ENCODE assay signal across 8 mouse cellular contexts in the genomic region with DNA sequence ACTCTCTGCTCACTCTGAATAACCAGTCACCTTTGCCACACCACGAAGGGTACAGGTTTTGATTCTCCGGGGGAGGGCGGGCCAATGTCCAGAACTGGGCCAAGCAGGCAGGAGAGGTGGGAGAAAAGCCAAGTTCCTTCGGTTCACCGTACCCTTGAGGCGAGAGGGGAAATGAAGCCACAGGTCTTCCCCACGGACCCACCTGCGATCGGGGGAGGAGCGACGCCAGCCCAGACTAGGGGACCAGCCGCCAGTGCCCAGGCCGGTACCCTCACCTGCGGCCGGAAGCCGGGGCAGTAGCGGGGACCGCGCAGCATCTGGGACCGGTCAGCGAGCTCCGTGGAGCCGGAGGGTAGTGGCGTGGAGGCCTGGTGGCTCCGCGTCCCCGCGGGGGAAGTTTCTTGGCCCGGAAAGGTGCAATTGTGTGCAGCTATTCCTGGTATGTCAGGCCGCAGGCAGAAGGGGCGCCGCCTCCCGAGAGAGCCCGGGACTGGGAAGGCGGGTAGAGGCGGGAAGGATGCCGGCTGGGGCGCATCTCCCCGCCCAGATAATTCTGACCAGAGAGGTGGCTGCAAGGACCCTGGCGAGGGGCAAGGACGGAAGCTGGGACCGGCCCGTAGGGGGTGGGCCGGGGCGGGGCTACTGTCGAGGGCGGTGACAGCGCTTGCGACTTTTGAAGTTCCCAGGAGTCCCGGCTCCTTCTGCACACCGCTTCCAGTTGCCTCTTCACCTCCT. TPM values are rescaled to one million over a fixed set of nuclear protein-coding genes. Genes with fewer than 3 reads are reported as not detected.
DNase-seq lines count a peak whose midpoint lies in the region; ATAC-seq and TF ChIP-seq lines count a peak whose summit lies in the region.

Gene Gm9922, minus strand, starts transcription at position 578 of the 735 bp plus-strand sequence.
Gene Lmo7, plus strand, starts transcription at position 721 of the 735 bp plus-strand sequence.

- no peak within 1 kb of the TSS for H3K27ac ChIP-seq in intestine, embryonic 15.5 days
- no peak within 1 kb of the TSS for H3K27ac ChIP-seq in limb, embryonic 14.5 days (replicated peaks; ENCODE audit: low read depth, low read length)
- H3K27ac ChIP-seq in midbrain, embryonic 14.5 days (replicated peaks; ENCODE audit: low read depth, low read length): no peak within 1 kb of the TSS

- peak; percentile 95 for ATAC-seq in intestine, embryonic 15.5 days
- peak; percentile 83 for ATAC-seq in limb, embryonic 14.5 days (ENCODE audit: low FRiP score, low read depth)
- ATAC-seq in midbrain, embryonic 14.5 days (ENCODE audit: low FRiP score, low TSS enrichment): peak; percentile 74

- WGBS in intestine, embryonic 15.5 days: 1% methylated on average over 51 of the region's 51 CpGs
- WGBS in limb, embryonic 14.5 days: 2% methylated on average over 50 of the region's 51 CpGs
- under 1% methylated on average over 51 of the region's 51 CpGs for WGBS in midbrain, embryonic 14.5 days

- H3K27me3 ChIP-seq in intestine, embryonic 15.5 days (replicated peaks): 0 out of 2 replicates have a peak, but pooled peaks cover 7% of the 10 kb centered on the region
- 0 out of 2 replicates have a peak, but pooled peaks cover 7% of the 10 kb centered on the region for H3K27me3 ChIP-seq in limb, embryonic 14.5 days (ENCODE audit: control insufficient read depth, insufficient read depth, low read length)
- peaks cover 28% of the 10 kb centered on the region; the same call in 1 of the 2 replicates for H3K27me3 ChIP-seq in midbrain, embryonic 14.5 days (ENCODE audit: control insufficient read depth, insufficient read depth, low read length)
- no peaks in the 10 kb centered on the region for H3K27me3 ChIP-seq in splenic B cell, adult 2 months (ENCODE audit: control insufficient read depth, insufficient read depth, low read length, poor library complexity, severe bottlenecking)

- H3K4me2 ChIP-seq in intestine, embryonic 15.5 days (replicated peaks): peak within 1 kb of the TSS; percentile 93
- H3K4me2 ChIP-seq in limb, embryonic 14.5 days (replicated peaks; ENCODE audit: low read depth, low read length, severe bottlenecking): peak within 1 kb of the TSS; percentile 95
- peak within 1 kb of the TSS; percentile 99 for H3K4me2 ChIP-seq in midbrain, embryonic 14.5 days (ENCODE audit: low read length)

- H3K36me3 ChIP-seq in intestine, embryonic 15.5 days: no peaks in the 10 kb centered on the region
- H3K36me3 ChIP-seq in limb, embryonic 14.5 days (ENCODE audit: control insufficient read depth, insufficient read depth, low read length): no peaks in the 10 kb centered on the region
- no peaks in the 10 kb centered on the region for H3K36me3 ChIP-seq in midbrain, embryonic 14.5 days (ENCODE audit: control insufficient read depth, insufficient read depth, low read length)
- no peaks in the 10 kb centered on the region; the same call in 1 of the 2 replicates for H3K36me3 ChIP-seq in splenic B cell, adult 2 months (ENCODE audit: control insufficient read depth, insufficient read depth, low read length, poor library complexity, severe bottlenecking)

- peak within 1 kb of the TSS; percentile 46 for H3K9ac ChIP-seq in intestine, embryonic 15.5 days
- H3K9ac ChIP-seq in limb, embryonic 14.5 days (ENCODE audit: low read depth, low read length, severe bottlenecking): peak within 1 kb of the TSS; percentile 66
- H3K9ac ChIP-seq in midbrain, embryonic 14.5 days (replicated peaks; ENCODE audit: low read length): peak within 1 kb of the TSS; percentile 45

- peak; percentile 14 for DNase-seq in layer of hippocampus, adult 11-12 months (ENCODE audit: low spot score)
- DNase-seq in layer of hippocampus, adult 9-10 months (ENCODE audit: low spot score): no peak
- peak; percentile 75 for DNase-seq in embryo, embryonic 10 days (ENCODE audit: low spot score)
- DNase-seq in gastrocnemius, postnatal 4 days (ENCODE audit: low spot score in 2 of 2): peak; percentile 53 to 61
- DNase-seq in limb, embryonic 14.5 days (ENCODE audit: low spot score): peak; percentile 54
- DNase-seq in midbrain, embryonic 14.5 days: peak; percentile 63
- peak; percentile 26 for DNase-seq in splenic B cell, adult 2 months (ENCODE audit: low read depth, low spot score)

- no peak for TF ChIP-seq POLR2A in limb, embryonic 14.5 days (IDR thresholded peaks at IDR 0.05; ENCODE audit: borderline replicate concordance, extremely low read depth, insufficient read depth, insufficient read length)

- peaks cover 12% of the 10 kb centered on the region for H3K4me1 ChIP-seq in intestine, embryonic 15.5 days (replicated peaks)
- no peaks in the 10 kb centered on the region for H3K4me1 ChIP-seq in limb, embryonic 14.5 days (ENCODE audit: control insufficient read depth, insufficient read depth, low read length)
- H3K4me1 ChIP-seq in midbrain, embryonic 14.5 days (ENCODE audit: control insufficient read depth, insufficient read depth, low read length): peaks cover 16% of the 10 kb centered on the region

- peak within 1 kb of the TSS; percentile 64 for H3K4me3 ChIP-seq in intestine, embryonic 15.5 days (replicated peaks)
- H3K4me3 ChIP-seq in limb, embryonic 14.5 days (replicated peaks; ENCODE audit: low read length): peak within 1 kb of the TSS; percentile 74
- H3K4me3 ChIP-seq in midbrain, embryonic 14.5 days (replicated peaks; ENCODE audit: low read depth, low read length): peak within 1 kb of the TSS; percentile 59

- no peaks in the 10 kb centered on the region for H3K9me3 ChIP-seq in intestine, embryonic 15.5 days
- no peaks in the 10 kb centered on the region for H3K9me3 ChIP-seq in limb, embryonic 14.5 days (ENCODE audit: control insufficient read depth, low read length)
- H3K9me3 ChIP-seq in midbrain, embryonic 14.5 days (ENCODE audit: control insufficient read depth, low read length): no peaks in the 10 kb centered on the region

RNA-seq across cellular contexts. Expression of gene Gm9922, which starts in this region (rescaled TPM):
- not detected for total RNA-seq in gastrocnemius, postnatal 4 days (2021)
- polyA plus RNA-seq in intestine, embryonic 15.5 days (2015; fragmentation: Nextera tagmentation; extraction: Ambion mirVana): 0.89 and 1.5 TPM in 2 replicates
- 3.4 and 3.6 TPM in 2 replicates for polyA plus RNA-seq in limb, embryonic 14.5 days (2012; rRNA removed)
- polyA plus RNA-seq in limb, embryonic 14.5 days (2014; fragmentation: Nextera tagmentation; extraction: Ambion mirVana): 3.7 and 3.8 TPM in 2 replicates
- not detected in 2 replicates for polyA plus RNA-seq in midbrain, embryonic 14.5 days (2014; fragmentation: Nextera tagmentation; extraction: Ambion mirVana)

RNA-seq across cellular contexts. Expression of gene Lmo7, which starts in this region (rescaled TPM):
- 100 to 1,000 TPM; 198 to 203 TPM for total RNA-seq in gastrocnemius, postnatal 4 days (2021)
- polyA plus RNA-seq in intestine, embryonic 15.5 days (2015; fragmentation: Nextera tagmentation; extraction: Ambion mirVana): 19.5 and 21.8 TPM in 2 replicates
- polyA plus RNA-seq in limb, embryonic 14.5 days (2012; rRNA removed): 21.6 and 23.2 TPM in 2 replicates
- polyA plus RNA-seq in limb, embryonic 14.5 days (2014; fragmentation: Nextera tagmentation; extraction: Ambion mirVana): 25.1 and 26.2 TPM in 2 replicates
- polyA plus RNA-seq in midbrain, embryonic 14.5 days (2014; fragmentation: Nextera tagmentation; extraction: Ambion mirVana): 1.2 and 1.7 TPM in 2 replicates
